Mouse (Mus musculus): Measurements from ENCODE around the gene Dhcr24.

Gene Dhcr24

DNA sequence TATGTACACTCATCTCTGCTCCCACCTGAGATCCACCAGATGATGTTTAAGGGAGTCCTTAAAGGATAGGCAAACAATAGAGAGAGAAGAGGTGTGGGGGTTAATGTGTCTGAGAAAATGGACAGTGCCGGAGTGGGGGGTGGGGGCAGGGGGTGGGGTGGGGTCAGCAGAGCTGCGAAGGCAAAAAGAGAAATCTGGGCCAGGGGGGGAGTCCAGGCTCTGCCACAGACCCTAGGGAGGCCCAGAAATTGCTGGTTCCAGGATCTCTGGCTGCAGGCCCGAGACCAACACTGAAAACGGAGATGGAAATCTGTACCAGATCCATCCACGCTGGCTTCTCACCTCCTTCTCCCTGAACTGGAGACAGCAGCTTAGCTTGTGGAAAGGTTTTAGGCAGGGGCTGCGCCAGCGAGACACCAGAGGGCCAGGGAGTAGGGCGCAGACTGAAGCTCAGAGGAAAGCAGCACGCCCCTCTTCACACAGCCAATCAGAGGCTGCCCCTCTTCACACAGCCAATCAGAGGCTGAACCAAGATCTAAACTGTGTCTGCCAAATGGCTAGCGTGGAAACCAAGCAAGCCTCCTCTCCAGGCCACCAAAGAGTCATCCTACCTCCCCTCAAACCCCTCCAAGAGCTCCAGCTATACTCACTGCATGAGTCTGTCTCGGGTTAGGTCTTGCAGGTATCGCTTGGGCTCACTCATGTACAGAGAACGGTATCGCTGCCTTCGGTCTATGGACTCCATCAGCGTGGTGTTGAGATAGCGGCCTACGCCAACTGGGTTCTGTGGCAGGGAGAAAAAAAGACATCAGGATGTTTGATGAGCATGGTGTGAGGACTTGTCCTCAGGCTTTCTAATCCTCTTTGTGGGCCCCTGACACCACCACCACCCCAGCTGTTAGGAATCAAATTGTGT is 46.1 kb downstream of the Dhcr24 start:
- no peak for DNase-seq (ENCODE audit: low spot score in 2 of 2)

DNA sequence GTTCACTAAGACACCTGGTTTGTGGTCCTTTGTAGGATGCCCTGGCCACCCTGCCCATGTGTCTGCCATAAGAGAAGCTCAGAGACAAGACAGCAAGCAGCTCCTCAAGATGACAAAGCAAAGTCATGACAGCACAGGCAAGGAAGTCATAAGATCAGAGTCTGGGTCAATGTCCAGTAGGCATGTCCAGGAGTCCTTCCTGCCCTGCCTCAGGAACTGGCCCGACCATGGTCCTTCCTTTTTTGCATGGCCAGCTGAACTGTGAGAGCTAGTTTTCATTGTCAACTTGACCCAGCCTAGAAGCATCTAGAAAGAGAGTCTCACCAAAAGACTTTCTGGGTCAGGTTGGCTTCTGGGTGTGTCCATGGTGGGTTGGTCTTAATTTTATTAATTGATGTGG is 47.1 kb downstream of the Dhcr24 start:
- DNase-seq (ENCODE audit: low spot score in 2 of 2), result no peak

DNA sequence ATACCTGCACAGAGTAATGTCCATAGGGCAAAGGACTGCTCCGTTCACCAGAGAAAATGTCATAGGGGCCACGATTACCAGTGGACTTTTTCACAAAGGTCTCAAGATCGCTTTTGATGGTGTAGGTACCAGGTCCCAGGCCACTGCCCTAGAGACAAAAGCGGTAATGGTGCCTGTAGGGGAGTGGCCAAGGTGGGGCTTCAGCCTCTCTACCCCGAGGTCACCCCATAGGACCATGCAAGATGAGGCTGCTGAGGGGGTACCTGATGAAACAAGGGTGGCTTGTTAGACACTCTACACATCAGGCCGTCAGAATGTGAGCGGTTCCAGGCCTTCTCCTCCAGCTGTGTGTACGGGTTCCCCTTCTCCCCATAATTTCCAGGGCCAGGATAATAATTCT is 52.3 kb downstream of the Dhcr24 start:
- DNase-seq (ENCODE audit: low spot score in 2 of 2), result no peak

DNA sequence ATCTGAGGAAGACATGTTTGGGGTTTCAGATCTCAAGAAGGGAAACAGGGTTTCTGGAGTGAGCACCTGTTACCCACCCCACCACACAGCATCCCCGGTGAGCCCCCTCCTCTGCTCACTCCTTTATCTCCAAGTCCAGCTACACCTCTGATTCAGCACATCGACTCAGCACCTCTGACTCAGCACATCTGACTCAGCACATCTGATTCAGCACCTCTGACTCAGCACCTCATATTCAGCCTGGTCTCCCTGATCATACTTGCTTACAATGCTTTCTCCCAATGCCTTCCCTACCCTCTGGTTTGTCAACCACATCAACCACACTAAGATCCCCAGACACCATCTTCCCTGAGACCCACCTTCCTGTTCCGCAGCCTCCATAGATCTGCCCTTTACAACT is 52.7 kb downstream of the Dhcr24 start:
- DNase-seq (ENCODE audit: low spot score in 2 of 2), result peak; percentile 51 to 62

DNA sequence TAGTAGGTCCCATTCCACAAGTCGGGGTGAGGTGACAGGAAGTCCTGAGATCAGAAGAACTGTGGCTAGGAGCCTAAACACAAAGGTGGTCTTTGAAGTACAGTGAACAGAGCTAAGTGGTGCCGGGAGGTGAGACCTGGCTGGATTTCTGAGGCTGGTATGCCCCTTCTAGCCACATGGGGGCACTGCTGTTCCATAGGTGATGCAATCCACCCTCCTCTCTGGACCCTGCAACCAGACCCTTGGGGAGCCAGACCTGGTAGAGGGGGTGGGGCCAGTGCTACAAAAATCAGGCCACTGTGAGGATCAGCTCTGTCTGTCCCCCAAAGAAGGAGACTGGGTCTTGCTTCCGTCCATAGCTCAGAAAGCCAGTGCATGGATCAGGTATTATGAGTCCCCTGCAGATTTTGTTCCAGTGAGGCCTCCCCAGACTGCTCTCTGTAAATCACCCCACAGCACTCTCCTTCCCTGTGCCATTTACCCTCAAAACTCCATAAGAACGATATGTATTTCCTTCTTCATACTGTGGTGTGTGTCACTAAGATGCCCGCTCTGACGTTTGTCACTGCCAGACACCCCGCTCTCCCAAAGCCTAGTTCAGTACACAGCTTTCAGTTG is 53.5 kb downstream of the Dhcr24 start:
- DNase-seq (ENCODE audit: low spot score in 2 of 2), result peak; percentile 77 to 83

DNA sequence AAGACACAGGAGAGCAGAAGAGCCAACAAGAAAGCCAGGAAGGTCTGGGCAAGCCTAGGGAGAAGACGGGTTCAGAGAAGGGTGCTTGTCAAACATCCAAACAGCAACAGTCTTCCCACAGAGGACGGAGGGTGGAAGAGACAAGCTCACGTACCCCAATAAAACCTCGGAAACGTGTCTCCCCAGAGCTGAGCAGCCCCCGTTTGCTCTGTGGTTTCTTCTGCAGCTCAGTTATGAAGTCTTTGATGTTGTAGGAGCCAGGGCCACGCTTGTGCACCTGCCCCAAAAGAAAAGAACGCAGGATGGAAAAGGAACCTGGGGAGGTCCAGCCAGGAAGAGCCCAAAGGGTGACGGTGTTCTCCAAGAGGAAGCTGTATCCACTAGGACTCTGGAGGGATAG is 54.0 kb downstream of the Dhcr24 start:
- DNase-seq (ENCODE audit: low spot score in 2 of 2), result no peak

DNA sequence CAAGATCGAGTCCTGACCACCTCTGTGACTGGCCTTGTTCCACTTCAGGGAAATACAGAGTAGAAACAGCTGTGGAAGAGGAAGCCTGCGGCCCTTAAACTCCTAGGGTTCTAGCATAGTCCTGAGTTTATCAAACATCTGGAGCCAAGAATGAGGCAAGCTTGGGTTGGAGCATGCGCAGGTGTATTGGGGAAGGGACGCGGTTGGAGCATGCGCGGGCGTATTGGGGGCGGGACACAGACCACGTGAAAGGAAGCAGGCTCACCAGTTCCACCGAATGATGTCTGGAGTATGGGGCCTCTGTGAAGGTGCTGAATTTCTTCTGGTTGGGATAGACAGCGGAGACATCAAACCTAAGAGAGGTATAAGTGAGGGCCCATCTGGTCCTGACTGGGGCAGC is 54.8 kb downstream of the Dhcr24 start:
- DNase-seq (ENCODE audit: low spot score in 2 of 2), result no peak

DNA sequence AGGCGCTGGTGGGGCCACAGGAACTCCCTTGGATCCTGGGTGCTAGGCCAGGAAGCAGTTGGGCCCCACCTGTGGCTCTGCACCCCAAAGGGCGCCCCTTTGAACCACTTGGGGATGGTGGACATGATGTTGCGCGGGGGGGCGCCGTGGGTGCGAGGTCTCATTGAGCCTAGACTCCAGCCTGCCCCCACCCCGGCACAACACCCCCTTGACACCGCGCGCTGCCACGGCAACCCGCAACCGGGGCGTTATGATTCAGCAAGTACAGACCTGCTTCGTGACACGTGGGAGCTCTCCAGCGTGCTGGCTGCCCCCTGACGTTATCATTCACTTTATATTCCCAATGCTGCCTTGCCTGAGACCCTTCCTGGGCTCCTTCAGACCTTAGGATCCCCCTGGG is 56.2 kb downstream of the Dhcr24 start, which contains the start of gene Lexm:
Gene Lexm, minus strand, starts transcription at position 186 of the 400 bp plus-strand sequence.
- DNase-seq (ENCODE audit: low spot score in 2 of 2), result peak; percentile 43 to 59

DNA sequence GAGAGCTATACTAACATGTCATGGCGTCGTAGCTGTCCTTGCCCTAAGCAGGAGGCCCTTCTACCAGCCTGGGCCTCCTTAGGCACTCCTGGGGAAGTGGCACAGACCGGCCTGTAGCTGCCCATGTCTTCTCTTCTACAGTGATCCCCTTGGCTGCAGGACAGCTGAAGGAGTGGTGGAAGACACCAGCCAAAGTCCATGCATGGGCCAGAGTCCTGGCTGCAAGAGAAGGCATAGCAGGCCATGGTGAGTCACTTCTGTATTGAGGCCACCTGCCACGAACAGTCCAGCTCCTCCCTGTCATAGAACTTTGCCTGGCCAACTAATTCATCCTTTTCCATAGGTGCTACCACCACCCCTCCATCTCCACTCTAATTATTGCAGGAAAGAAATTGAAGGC is 58.1 kb downstream of the Dhcr24 start:
- DNase-seq (ENCODE audit: low spot score in 2 of 2), result no peak

DNA sequence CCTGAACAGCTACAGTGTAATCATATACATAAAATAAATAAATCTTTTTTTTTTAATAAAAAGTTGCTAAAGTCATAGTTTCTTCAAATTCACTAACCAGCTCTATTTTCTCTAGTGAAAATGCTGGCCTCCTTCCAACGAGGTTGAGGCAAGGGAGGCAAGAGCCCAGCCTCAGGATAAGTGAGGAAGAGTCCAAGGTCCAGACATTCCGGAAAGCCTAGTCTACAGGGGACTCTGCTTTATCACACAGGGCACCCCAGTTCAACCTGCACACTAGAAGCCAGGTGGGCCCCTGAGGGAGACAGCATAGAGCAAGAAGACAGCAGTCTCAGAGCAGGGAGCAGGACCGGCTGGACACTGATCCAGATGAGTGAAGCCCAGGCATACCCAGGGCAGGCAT is 60.6 kb downstream of the Dhcr24 start:
- DNase-seq (ENCODE audit: low spot score in 2 of 2), result no peak

DNA sequence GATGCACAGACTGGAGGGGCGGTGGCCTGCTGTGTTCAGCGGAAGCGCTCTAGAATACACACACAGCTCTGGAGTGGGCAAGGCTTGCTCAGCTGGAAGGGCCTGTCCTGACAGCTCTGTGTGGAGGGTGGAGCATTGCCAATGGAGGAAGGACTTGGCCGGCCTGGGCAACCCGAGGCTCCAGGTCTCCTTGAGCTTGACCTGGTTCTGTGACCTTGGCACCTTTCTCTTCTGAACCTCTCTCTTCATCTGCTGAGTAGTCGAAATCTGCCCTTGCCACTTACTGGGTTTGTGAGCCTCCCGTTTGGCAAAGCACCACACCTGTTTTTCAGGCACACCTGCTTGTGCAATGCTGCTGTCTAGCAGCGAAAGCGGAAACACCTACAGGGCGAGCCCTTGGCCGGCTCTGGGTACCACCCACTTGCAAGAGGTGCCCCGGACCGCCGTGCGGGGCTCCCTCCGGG is 61.2 kb downstream of the Dhcr24 start, which contains the start of gene Ttc22:
Gene Ttc22, plus strand, starts transcription at position 403 of the 464 bp plus-strand sequence.
- no peak for DNase-seq (ENCODE audit: low spot score in 2 of 2)

DNA sequence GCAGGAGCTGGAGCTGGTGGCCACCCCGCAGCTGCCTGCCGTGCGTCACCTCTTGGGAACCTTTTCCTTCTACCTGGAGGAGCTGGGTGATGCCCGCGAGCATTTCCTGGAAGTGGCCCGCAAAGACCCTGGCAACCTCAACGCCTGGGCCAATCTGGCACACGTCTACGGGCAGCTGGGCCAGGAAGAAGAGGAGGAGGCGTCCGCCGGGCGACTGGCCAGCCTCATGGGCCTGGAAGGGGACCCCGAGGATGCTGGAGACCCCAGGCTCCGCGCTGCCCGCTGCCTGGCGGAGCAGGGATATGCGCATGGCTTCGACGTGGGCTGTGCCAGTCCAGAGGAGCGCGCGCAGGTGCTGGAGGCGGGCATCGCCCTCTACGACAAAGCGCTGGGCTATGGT is 61.9 kb downstream of the Dhcr24 start:
- DNase-seq (ENCODE audit: low spot score in 2 of 2), result no peak

DNA sequence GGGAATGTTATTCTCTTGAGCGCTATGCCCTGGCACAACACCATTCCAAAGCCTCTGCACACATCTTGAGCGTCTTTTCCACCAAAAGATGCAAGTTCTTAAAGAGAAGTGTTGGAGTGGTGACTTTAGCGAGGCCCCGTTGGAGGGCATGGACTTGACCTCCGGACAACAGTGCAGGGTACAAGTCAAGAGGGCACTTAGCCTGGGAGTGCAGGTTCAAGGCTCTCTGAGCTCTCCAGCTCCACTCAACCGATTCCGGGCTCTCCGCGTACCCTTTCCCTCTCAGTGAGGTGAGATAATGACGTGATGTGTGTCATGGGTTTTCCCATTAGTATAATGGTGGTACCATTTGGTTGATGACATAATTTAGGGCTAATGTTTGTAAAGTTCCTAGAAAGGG is 63.4 kb downstream of the Dhcr24 start:
- DNase-seq (ENCODE audit: low spot score in 2 of 2), result no peak

DNA sequence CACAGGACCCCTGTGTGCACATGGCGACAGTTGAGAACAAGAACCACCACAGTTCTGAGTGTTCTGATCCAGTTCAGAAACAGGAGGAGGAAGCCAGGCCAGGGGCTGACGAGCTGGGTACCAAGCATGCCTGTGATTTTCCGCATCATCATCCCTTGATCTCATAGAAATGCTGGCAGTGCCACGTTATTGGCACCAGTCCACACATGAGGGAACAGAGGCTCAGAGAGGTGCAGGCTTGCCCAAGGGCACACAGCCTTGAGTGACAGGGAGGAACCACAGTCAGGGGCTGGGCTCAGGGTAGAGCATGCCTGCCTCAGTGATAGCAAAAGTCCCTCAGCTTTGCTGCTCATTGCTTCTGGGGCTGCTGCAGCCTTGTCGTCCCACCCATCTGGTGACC is 67.0 kb downstream of the Dhcr24 start:
- no peak for DNase-seq (ENCODE audit: low spot score in 2 of 2)

DNA sequence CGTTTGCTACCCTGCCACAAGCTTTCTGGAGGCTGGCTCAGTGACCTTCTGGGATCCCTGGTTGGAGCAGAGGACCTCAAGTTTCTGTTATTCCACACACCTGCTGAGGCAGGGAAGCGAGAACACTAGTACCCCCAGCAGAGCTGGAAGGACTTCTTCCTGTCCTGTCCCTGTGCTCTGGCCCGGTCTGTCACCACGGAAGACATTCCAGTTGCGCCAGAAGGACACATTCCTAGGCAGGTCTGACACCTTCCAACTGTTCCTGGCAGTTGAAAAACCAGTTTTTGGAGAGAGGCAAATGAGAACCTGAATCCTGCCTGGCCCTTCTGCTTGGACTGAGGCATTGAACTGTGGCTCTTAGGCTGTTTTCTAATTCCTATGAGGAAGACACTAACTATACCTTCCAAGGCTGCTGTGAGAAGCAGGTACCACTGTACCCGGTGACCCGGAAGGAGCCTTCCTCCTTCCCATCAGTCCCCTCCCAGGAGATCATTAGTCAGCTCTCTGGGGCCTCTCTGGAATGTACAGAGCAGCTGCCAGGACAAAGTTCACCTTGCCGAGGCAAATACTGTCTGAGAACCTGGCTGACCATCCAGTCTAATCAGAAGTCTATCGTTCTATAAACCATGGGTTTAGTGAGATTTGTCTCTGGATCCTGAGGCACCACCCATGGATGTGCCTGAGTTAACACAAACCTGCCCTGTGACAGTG is 68.0 kb downstream of the Dhcr24 start:
- no peak for DNase-seq (ENCODE audit: low spot score in 2 of 2)

DNA sequence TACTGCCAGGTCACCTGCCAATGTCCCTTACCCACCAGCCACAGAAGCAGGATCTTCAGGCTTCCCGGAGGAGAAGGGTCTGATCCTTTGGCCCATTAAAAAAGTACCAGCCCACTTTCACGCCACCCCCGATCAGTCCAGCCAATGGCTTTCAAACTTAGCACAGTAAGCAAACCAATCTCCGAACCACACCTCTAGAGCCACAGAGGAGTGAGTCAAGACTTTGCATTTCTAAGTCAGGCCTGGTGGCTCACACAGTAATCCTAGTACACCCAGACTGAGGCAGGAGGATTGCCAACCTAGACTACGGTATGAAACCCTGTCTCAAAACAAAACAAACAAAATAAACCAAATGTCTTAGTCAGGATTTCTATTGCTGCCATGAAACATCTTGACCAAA is 68.5 kb downstream of the Dhcr24 start:
- no peak for DNase-seq (ENCODE audit: low spot score in 2 of 2)

DNA sequence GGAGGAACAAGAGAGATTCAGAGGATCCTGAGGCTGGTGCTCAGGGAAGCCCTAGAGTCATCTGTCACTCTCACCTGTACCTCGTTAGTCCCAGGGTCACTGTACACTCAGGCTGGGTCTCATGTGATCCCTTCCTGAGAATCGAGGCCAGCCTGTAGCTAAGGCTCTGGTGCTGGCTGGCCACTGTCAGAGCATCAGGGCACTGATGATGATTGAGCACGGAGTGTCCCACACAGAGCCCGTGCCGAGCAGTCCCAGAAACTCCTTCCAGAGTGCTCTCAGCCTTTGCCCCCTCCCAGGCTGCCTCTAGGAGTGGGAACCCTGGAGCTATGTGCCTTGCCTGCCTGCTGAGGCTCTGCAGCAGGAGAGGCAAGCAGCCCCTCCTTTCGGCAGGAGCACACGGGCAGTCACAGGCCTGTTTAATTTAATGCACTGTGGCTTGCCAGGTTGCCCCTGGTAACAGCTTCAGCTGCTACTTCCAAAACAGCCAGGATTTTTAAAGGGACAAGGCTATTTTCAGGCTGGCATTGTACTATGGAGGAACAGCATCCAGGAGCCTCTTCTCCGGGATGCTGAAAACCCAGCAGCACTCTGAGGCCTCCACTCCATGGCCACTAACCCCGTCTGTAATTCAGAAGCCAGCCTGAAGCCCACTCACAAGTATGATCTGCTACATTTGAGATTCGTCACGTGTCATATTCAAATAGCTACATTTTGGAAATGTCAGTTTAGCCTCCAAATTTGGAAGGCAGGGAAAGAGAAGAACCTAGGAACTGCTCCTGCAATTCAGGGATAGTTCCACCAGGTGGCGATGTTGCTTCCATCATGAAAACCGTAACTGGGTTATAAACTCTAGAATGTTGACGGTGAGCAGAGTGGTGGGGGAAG is 69.7 kb downstream of the Dhcr24 start:
- peak; percentile 96 for DNase-seq (ENCODE audit: low spot score in 2 of 2)

DNA sequence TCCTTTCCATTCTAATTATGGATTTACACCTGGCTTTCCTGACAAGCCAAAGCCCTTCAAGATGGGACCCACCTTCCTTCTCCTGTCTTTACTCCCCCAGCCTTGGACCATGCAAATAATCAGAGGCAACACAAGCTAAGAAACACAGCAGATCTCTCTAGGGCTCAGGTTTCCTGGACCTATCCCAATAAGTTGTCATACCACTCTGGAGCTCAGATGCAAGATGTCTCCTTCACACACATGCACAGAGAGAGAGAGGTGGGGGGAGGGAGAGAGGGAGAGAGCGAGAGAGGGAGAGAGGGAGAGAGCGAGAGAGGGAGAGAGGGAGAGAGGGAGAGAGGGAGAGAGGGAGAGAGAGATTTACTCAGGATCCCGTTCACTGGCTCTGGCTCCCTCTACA is 71.5 kb downstream of the Dhcr24 start:
- no peak for DNase-seq (ENCODE audit: low spot score in 2 of 2)

DNA sequence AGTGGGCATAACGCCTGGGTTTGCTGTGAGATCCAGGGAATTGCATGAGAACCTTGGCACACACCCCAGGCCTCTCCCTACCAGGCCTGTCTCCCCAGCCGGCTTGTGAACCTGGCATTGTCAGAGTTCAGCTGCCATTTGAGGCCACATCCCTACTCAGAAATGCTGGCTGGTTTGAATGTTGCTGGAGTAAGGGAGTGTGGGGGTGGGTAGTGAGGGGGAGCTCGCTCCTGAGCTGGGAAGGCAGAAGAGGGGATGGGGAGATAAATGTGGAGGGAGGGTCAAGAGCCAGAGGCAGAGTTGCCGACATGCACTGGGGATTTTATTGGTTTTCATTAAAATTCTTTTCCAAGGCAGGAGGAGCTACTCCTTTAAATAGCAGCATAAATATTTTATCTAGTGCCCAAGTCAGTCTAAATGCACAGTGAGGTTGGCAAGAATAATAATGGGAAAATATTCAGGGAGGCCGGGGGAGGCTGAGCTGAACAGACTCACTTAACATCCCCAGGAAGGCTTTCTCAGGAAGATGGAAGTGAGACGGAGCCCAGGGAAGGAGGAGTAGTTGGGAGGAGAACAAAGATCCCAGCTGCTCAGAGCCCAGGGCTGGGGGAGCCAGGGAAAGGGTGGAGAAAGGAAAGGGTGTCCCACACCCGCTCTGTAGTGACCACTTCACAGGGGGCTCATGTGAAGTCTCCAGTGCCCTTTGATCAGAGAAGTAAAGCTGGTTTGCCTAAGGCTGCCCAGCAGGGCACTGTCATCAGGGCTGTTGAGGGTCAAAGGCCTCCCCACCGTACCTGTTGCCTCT is 72.6 kb downstream of the Dhcr24 start:
- peak in 1 of 2 experiments; percentile 39 for DNase-seq (ENCODE audit: low spot score in 2 of 2)

DNA sequence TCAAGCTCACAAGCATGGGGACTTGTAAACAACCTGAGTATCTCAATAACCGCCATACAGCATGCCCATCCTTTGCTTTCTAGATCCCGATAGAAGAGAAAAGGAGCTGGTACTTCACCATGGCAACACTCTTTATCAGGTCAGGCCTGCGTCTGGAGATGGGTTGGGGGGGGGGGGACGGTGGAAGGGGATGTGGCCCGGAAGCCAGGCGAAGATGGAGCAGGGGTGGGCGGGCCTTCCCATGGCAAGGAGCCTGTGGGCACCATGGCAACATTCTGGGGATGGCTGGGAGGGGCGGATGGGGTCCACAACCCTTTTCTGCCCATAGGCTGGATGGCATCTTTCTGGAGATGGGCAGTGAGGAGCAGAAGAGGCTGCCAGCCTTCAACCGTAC is 73.2 kb downstream of the Dhcr24 start:
- no peak for DNase-seq (ENCODE audit: low spot score in 2 of 2)

All from right cerebral cortex, adult 2 months (tissue).